Comparison of ENCODE assay signal across 10 mouse cellular contexts in the genomic region with DNA sequence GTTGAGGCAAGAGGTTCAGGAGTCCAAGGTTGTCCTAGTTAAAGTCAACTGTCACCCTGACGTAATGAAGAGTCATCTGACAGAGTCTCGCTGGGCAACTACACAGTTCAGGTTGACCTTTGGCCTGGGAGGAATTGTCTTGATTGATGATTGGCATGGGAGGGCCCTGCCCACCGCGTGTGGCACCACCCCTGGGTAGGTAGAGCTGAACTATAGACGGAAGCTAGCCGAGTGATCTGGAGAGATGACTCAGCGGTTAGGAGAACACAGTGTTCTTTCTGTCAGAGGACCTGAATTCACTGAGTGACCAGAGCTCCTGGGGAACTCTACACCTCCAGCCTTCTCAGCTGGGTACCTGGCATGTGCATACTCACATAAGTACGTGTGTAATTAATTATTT. TPM values are rescaled to one million over a fixed set of nuclear protein-coding genes. Genes with fewer than 3 reads are reported as not detected.
DNase-seq lines count a peak whose midpoint lies in the region; ATAC-seq and TF ChIP-seq lines count a peak whose summit lies in the region.
"Had no signal": no experiment of that assay in that cellular context is flagged by ENCODE, and none has a peak within 500 bp of the region (broad histone marks: within the 10 kb centered on the region; RNA-seq: fewer than 3 reads in every experiment).

No protein-coding gene starts in this region.

- H3K79me2 ChIP-seq in liver, adult 2 months (ENCODE audit: control insufficient read depth, insufficient read depth, low read length): peaks cover 6% of the 10 kb centered on the region; the same call in 1 of the 2 replicates

- H3K4me1 ChIP-seq in liver, adult 2 months (ENCODE audit: control insufficient read depth, insufficient read depth, low read length): peaks cover 20% of the 10 kb centered on the region
- H3K4me1 ChIP-seq in cerebellum, adult 2 months (ENCODE audit: control insufficient read depth, insufficient read depth, low read length): no peaks in the 10 kb centered on the region; the same call in 1 of the 2 replicates

- H3K27me3 ChIP-seq in liver, adult 2 months (ENCODE audit: control insufficient read depth, insufficient read depth, low read length): no peaks in the 10 kb centered on the region
- no peaks in the 10 kb centered on the region for H3K27me3 ChIP-seq in cerebellum, adult 2 months (ENCODE audit: control insufficient read depth, insufficient read depth, low read length)

- no peak for TF ChIP-seq CTCF in liver, adult 2 months (IDR thresholded peaks at IDR 0.05; ENCODE audit: low read depth, low read length)
- no peak for TF ChIP-seq CTCF in cerebellum, adult 2 months (IDR thresholded peaks at IDR 0.05; ENCODE audit: borderline replicate concordance, insufficient read depth, low read depth, low read length)

- WGBS in liver, adult 2 months: 9% methylated on average over 8 of the region's 8 CpGs
- WGBS in cerebellum, adult 2 months: 38% methylated on average over 8 of the region's 8 CpGs

- peak; percentile 49; the same call in 1 of the 2 replicates for TF ChIP-seq POLR2A in liver, adult 2 months (IDR thresholded peaks at IDR 0.05; ENCODE audit: extremely low read depth, insufficient read depth, low read length)
- TF ChIP-seq POLR2A in cerebellum, adult 2 months (IDR thresholded peaks at IDR 0.05; ENCODE audit: borderline replicate concordance, insufficient read depth, low read length): no peak

- H3K9ac ChIP-seq in liver, adult 2 months (ENCODE audit: low read depth, low read length): peak overlapping the region; percentile 68
- H3K9ac ChIP-seq: neural tube, embryonic 12.5 days had no signal

- DNase-seq in gastrocnemius, adult 18-20 months (ENCODE audit: low spot score): peak; percentile 54
- DNase-seq in gastrocnemius, postnatal 10 days: no peak
- peak; percentile 100 for DNase-seq in liver, adult 2 months (ENCODE audit: extremely low read depth, low read depth, low spot score)
- DNase-seq in layer of hippocampus, adult 11-12 months (ENCODE audit: low spot score): no peak
- DNase-seq in cerebellum, adult 2 months: no peak
- DNase-seq in Muller cell, postnatal 12 days (ENCODE audit: inconsistent ontology term): no peak
- DNase-seq: cerebellum, postnatal 10 days had no signal

- H3K4me3 ChIP-seq in liver, adult 2 months (ENCODE audit: insufficient read depth, low read depth, low read length): peak overlapping the region; percentile 29; the same call in 1 of the 2 replicates
- H3K4me3 ChIP-seq in cerebellum, adult 2 months (replicated peaks; ENCODE audit: insufficient read depth, low read depth, low read length): no peak overlapping the region
- H3K4me3 ChIP-seq: neural tube, embryonic 12.5 days had no signal

- peak overlapping the region; percentile 88 for H3K27ac ChIP-seq in liver, adult 2 months (replicated peaks; ENCODE audit: insufficient read depth, low read depth, low read length)
- no peak overlapping the region for H3K27ac ChIP-seq in cerebellum, adult 2 months (ENCODE audit: insufficient read depth, low read length)
- H3K27ac ChIP-seq: neural tube, embryonic 12.5 days had no signal

- H3K36me3 ChIP-seq in liver, adult 2 months (ENCODE audit: control insufficient read depth, insufficient read depth, low read length): peaks cover 13% of the 10 kb centered on the region; the same call in 1 of the 2 replicates
- H3K36me3 ChIP-seq: neural tube, embryonic 12.5 days had no signal

- peak; percentile 41; the same call in 1 of the 2 replicates for ATAC-seq in erythroblast, adult 5-6 weeks (replicated peaks; ENCODE audit: low FRiP score, poor library complexity, severe bottlenecking)
- peak; percentile 57 for ATAC-seq in neutrophil, adult 5-6 weeks (ENCODE audit: extremely low read depth, insufficient number of reproducible peaks, low FRiP score, poor library complexity, severe bottlenecking)

RNA-seq across cellular contexts. Expression of a gene that starts 2.3 kb away (rescaled TPM):
- 1 to 10 TPM in 1 of 2 experiments, under 1 TPM in 1; 0.25 to 1.7 TPM for total RNA-seq in gastrocnemius, adult 18-20 months (2021)
- total RNA-seq in gastrocnemius, postnatal 10 days (2021): 1 to 10 TPM; 1.8 to 2.6 TPM
- total RNA-seq in erythroblast, adult 5-6 weeks (2015; ENCODE audit: low replicate concordance): 0.42 TPM in 1 of 2 replicates, not detected in the other
- total RNA-seq in erythroblast, adult 5-6 weeks (2017; ENCODE audit: low replicate concordance): 1.7 TPM in 1 of 2 replicates, not detected in the other
- 10.7 and 19.5 TPM in 2 replicates for total RNA-seq in liver, adult 2 months (2014; rRNA removed)
- 21.2 and 31.7 TPM in 2 replicates for polyA plus RNA-seq in liver, adult 2 months (2012; rRNA removed)
- 24.2 and 25.4 TPM in 2 replicates for total RNA-seq in neutrophil, adult 5-6 weeks (2017)
- 11.2 and 13.6 TPM in 2 replicates for polyA plus RNA-seq in cerebellum, adult 2 months (2012; rRNA removed)

RNA-seq across cellular contexts. Expression of a gene that starts 9.4 kb away (rescaled TPM):
- not detected for total RNA-seq in gastrocnemius, adult 18-20 months (2021)
- total RNA-seq in gastrocnemius, postnatal 10 days (2021): not detected
- not detected in 2 replicates for total RNA-seq in erythroblast, adult 5-6 weeks (2015; ENCODE audit: low replicate concordance)
- not detected in 2 replicates for total RNA-seq in erythroblast, adult 5-6 weeks (2017; ENCODE audit: low replicate concordance)
- total RNA-seq in liver, adult 2 months (2014; rRNA removed): not detected in 2 replicates
- polyA plus RNA-seq in liver, adult 2 months (2012; rRNA removed): 0.17 TPM in 1 of 2 replicates, not detected in the other
- total RNA-seq in neutrophil, adult 5-6 weeks (2017): 0.61 TPM in 1 of 2 replicates, not detected in the other
- polyA plus RNA-seq in cerebellum, adult 2 months (2012; rRNA removed): 0.92 and 2.2 TPM in 2 replicates
- polyA plus RNA-seq: neural tube, embryonic 12.5 days had no signal

RNA-seq across cellular contexts. Expression of a gene that starts 10.5 kb away (rescaled TPM):
- 1 to 10 TPM; 1.5 to 2.3 TPM for total RNA-seq in gastrocnemius, adult 18-20 months (2021)
- total RNA-seq in gastrocnemius, postnatal 10 days (2021): 1 to 10 TPM; 4.7 to 6.8 TPM
- total RNA-seq in erythroblast, adult 5-6 weeks (2015; ENCODE audit: low replicate concordance): 1.0 and 3.1 TPM in 2 replicates
- total RNA-seq in erythroblast, adult 5-6 weeks (2017; ENCODE audit: low replicate concordance): 0.68 and 1.3 TPM in 2 replicates
- total RNA-seq in liver, adult 2 months (2014; rRNA removed): 0.67 and 0.74 TPM in 2 replicates
- polyA plus RNA-seq in liver, adult 2 months (2012; rRNA removed): 0.86 and 1.8 TPM in 2 replicates
- total RNA-seq in neutrophil, adult 5-6 weeks (2017): 58.1 and 59.0 TPM in 2 replicates
- polyA plus RNA-seq in cerebellum, adult 2 months (2012; rRNA removed): 7.0 and 7.1 TPM in 2 replicates

RNA-seq across cellular contexts. Expression of a gene that starts 20.0 kb away (rescaled TPM):
- total RNA-seq in gastrocnemius, adult 18-20 months (2021): 100 to 1,000 TPM; 498 to 543 TPM
- total RNA-seq in gastrocnemius, postnatal 10 days (2021): 1,000 to 10,000 TPM; 1,007 to 1,093 TPM
- total RNA-seq in erythroblast, adult 5-6 weeks (2015; ENCODE audit: low replicate concordance): 981 and 1,137 TPM in 2 replicates
- total RNA-seq in erythroblast, adult 5-6 weeks (2017; ENCODE audit: low replicate concordance): 281 and 366 TPM in 2 replicates
- 449 and 482 TPM in 2 replicates for total RNA-seq in liver, adult 2 months (2014; rRNA removed)
- 311 and 370 TPM in 2 replicates for polyA plus RNA-seq in liver, adult 2 months (2012; rRNA removed)
- total RNA-seq in neutrophil, adult 5-6 weeks (2017): 1,061 and 1,103 TPM in 2 replicates
- polyA plus RNA-seq in cerebellum, adult 2 months (2012; rRNA removed): 458 and 507 TPM in 2 replicates

RNA-seq across cellular contexts. Expression of a gene that starts 40.2 kb away (rescaled TPM):
- under 1 TPM; 0.21 to 0.52 TPM for total RNA-seq in gastrocnemius, adult 18-20 months (2021)
- 1 to 10 TPM; 4.8 to 9.6 TPM for total RNA-seq in gastrocnemius, postnatal 10 days (2021)
- 0.19 and 0.21 TPM in 2 replicates for total RNA-seq in erythroblast, adult 5-6 weeks (2015; ENCODE audit: low replicate concordance)
- 0.09 TPM in 1 of 2 replicates, not detected in the other for total RNA-seq in erythroblast, adult 5-6 weeks (2017; ENCODE audit: low replicate concordance)
- 0.18 and 0.34 TPM in 2 replicates for total RNA-seq in liver, adult 2 months (2014; rRNA removed)
- polyA plus RNA-seq in liver, adult 2 months (2012; rRNA removed): 1.0 and 1.4 TPM in 2 replicates
- 0.35 TPM in 1 of 2 replicates, not detected in the other for total RNA-seq in neutrophil, adult 5-6 weeks (2017)
- polyA plus RNA-seq in cerebellum, adult 2 months (2012; rRNA removed): 3.6 and 3.9 TPM in 2 replicates

Comparison
In these comparisons a context has a peak if more than half of its experiments do, and no peak if none do; other contexts are left out.
1. DNase-seq: peak in gastrocnemius, adult 18-20 months (single experiment) and liver, adult 2 months (single experiment); none in gastrocnemius, postnatal 10 days (single experiment), layer of hippocampus, adult 11-12 months (single experiment), cerebellum, adult 2 months (0 of 2) and Muller cell, postnatal 12 days (single experiment).